Mouse (Mus musculus) heart, postnatal 14 days (tissue): Measurements from ENCODE around the gene Nlrp4f. TPM values are rescaled to one million over a fixed set of nuclear protein-coding genes. Genes with fewer than 3 reads are reported as not detected.

Experiments used
- total RNA-seq, 2 experiments: library from RNA; stranded (reverse); gene quantifications; 2 replicates each; pipeline ENCODE4 v1.2.3; 2021

The Nlrp4f gene
- total RNA-seq, 2 experiments from 2014 or later: not detected

Other genes starting within 250 kb of the Nlrp4f start
- not detected for gene Spata31d1c, start 172.9 kb downstream of the Nlrp4f start, total RNA-seq
- gene Prss47, start 153.2 kb downstream of the Nlrp4f start, total RNA-seq: not detected
- gene Mfsd14b, start 93.0 kb downstream of the Nlrp4f start, total RNA-seq: 10 to 100 TPM; 22.5 to 24.7 TPM
- not detected for gene Olfr465-ps1, start 67.9 kb downstream of the Nlrp4f start, total RNA-seq
- gene Olfr466, start 55.7 kb downstream of the Nlrp4f start, total RNA-seq: not detected
- not detected for gene Gm10775, start 53.6 kb upstream of the Nlrp4f start, total RNA-seq
- gene Zfp369, start 72.8 kb upstream of the Nlrp4f start, total RNA-seq: 10 to 100 TPM; 24.7 to 27.5 TPM